Mouse (Mus musculus): ENCODE measurements around the gene Gm42417. TPM values are rescaled to one million over a fixed set of nuclear protein-coding genes. Genes with fewer than 3 reads are reported as not detected.

Gene Gm42417
- total RNA-seq, 2 experiments from 2014 or later, result not detected

DNA sequence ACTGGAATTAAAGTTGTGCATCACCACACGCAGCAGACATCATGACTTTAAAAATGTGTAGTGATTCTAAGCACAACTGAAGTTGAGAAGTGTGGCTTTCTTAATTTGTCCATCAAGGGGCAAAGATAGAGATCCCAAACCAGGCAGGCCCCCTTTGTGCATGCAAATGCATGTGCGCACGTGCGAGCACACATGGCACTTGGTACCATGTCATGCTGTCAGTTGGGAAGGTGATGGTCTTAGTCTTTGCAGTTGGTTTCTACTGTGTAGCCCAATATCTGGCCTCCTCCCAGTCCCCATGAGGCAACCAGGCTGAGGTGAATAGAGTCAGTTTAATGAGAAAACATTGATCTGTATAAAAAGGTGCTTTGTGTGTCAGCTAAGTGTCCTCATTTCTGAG, 9.4 kb downstream of the Gm42417 start:
- intact Hi-C loops (cut with DNase I), result no loop called here
- no peak for DNase-seq (ENCODE audit: low spot score in 2 of 2)

DNA sequence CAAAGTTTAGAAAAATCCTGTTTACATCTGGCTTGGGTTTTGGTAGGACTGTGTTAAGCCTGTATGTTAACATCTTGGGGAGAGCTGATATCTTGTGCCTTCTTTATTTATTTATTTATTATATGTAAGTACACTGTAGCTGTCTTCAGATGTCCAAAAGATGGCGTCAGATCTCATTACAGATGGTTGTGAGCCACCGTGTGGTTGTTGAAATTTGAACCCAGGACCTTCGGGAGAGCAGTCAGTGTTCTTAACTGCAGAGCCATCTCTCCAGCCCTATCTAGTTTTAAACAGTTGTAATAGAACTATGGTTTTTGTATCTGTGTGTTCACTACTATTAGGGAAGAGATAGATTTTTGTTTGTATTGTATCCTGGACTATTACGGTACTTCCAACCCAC, 10.0 kb downstream of the Gm42417 start:
- no peak for DNase-seq (ENCODE audit: low spot score in 2 of 2)
- intact Hi-C loops (cut with DNase I), result no loop called here

DNA sequence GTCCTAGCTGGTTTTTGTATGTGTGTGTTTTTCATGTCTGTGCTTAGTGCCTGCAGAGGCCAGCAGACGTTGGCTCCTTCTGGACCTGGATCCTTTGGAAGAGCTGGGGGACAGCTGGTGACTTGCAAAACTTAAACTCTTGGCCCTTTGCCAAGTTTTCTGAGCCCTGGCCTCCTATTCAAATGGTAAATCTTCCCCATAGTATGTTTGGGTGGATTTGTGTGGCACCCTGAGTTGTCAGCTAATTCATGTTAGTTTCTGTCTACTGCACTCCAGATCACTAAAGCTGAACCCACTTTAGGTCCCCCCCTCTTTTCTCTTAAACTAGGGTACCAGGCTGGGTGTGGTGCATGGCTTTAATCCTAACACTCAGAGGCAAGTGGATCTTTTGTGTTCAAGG, 10.9 kb downstream of the Gm42417 start:
- intact Hi-C loops (cut with DNase I), result no loop called here

DNA sequence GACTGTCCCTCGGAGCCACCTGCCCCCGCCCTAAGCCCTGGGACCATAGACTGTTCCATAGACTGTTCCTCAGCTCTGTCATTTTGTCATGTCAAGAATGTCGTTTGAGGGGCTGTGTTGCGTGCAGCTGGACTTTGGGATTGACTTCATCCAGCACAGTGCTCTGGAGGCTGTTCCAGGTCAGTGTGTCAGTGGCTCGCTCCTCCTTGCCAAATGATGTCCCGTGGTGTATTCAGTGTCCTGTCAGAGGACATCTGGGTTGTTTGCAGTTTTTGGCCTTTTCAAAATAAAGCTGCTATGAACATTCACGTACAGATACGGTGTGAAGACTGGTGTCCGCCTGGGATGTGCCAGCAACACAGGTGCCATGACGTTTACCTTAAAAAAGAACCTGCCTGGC, 12.3 kb downstream of the Gm42417 start:
- DNase-seq (ENCODE audit: low spot score in 2 of 2), result no peak

More for the DNA sequence above, 10.9 kb downstream of the Gm42417 start:
- no peak for DNase-seq (ENCODE audit: low spot score in 2 of 2)

GRCm38 (mm10) chr1:36525774-36526173, 13.5 kb downstream of the Gm42417 start:
- no peak for DNase-seq (ENCODE audit: low spot score in 2 of 2)
- intact Hi-C loops (cut with DNase I), result no loop called here

More for the DNA sequence above, 12.3 kb downstream of the Gm42417 start:
- intact Hi-C loops (cut with DNase I), result no loop called here

GRCm38 (mm10) chr1:36524058-36524457, 15.2 kb downstream of the Gm42417 start:
- intact Hi-C loops (cut with DNase I), result no loop called here
- no peak for DNase-seq (ENCODE audit: low spot score in 2 of 2)

GRCm38 (mm10) chr1:36523332-36524013, 15.8 kb downstream of the Gm42417 start:
- DNase-seq (ENCODE audit: low spot score in 2 of 2), result no peak
- intact Hi-C loops (cut with DNase I), result no loop called here

GRCm38 (mm10) chr1:36522210-36522609, 17.0 kb downstream of the Gm42417 start:
- intact Hi-C loops (cut with DNase I), result no loop called here
- no peak for DNase-seq (ENCODE audit: low spot score in 2 of 2)

DNA sequence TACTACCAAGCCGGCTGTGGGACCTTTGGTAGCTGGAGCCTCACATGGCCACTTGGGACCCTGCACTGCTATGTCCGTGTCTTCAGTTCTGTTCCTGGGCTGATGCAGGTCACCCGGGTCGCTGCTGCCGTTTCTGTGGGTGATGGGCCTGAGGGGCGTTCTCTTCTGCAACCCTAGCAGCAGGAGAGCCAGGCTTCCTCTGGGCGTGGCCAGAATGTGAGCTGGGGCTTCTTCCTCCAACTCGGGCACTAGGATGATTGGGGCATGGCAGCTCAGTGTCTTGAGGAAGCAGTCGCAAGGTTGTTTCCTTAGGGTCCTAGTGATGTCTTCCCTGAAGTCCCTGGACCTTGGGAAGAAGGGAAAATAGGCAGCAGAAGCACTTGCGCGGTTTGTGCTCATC, 19.6 kb downstream of the Gm42417 start:
- intact Hi-C loops (cut with DNase I), result no loop called here
- DNase-seq (ENCODE audit: low spot score in 2 of 2), result no peak

DNA sequence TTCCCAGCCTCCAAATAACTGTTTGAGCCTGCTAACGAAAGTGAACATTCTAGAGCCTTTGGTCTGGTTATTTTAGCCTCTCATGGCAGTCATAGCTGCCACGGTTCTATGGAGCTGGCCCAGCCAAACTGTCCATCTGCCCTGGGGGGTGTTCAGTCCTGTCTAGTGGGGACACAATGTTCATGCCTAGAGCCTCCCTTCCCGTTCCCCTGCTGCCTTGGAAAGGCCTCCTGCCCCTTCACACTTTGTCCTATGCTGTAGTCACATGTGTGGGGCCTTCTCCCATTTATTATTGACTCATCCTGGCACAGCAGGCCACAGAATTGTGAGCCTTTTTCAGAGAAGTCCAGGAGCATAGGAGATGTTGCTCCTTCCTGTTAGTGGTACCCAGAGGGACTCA, 21.0 kb downstream of the Gm42417 start:
- intact Hi-C loops (cut with DNase I), result no loop called here
- DNase-seq (ENCODE audit: low spot score in 2 of 2), result no peak

- peak; percentile 39 to 60 for DNase-seq (ENCODE audit: low spot score in 2 of 2)
These were observed 25.5 kb downstream of the Gm42417 start for GRCm38 (mm10) chr1:36513718-36514117.

GRCm38 (mm10) chr1:36513310-36513709, 25.9 kb downstream of the Gm42417 start:
- intact Hi-C loops (cut with DNase I), result no loop called here
- DNase-seq (ENCODE audit: low spot score in 2 of 2), result peak in 1 of 2 experiments; percentile 57

More at GRCm38 (mm10) chr1:36513718-36514117, 25.5 kb downstream of the Gm42417 start:
- intact Hi-C loops (cut with DNase I), result no loop called here

DNA sequence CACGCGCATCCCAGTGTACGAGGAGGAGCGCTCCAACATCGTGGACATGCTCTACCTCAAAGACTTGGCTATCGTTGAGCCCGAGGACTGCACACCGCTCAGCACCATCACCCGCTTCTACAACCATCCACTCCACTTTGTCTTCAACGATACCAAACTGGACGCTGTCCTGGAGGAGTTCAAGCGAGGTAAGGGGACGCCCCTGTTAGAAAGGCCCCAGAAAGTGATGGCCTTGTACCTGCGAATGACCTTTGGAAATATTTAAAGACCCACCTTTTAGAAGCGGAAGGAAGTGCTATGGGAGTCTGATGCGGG, 26.3 kb downstream of the Gm42417 start:
- DNase-seq (ENCODE audit: low spot score in 2 of 2), result no peak
- intact Hi-C loops (cut with DNase I), result no loop called here

GRCm38 (mm10) chr1:36512089-36512965, 26.9 kb downstream of the Gm42417 start:
- intact Hi-C loops (cut with DNase I), result no loop called here
- peak; percentile 33 to 54 for DNase-seq (ENCODE audit: low spot score in 2 of 2)

DNA sequence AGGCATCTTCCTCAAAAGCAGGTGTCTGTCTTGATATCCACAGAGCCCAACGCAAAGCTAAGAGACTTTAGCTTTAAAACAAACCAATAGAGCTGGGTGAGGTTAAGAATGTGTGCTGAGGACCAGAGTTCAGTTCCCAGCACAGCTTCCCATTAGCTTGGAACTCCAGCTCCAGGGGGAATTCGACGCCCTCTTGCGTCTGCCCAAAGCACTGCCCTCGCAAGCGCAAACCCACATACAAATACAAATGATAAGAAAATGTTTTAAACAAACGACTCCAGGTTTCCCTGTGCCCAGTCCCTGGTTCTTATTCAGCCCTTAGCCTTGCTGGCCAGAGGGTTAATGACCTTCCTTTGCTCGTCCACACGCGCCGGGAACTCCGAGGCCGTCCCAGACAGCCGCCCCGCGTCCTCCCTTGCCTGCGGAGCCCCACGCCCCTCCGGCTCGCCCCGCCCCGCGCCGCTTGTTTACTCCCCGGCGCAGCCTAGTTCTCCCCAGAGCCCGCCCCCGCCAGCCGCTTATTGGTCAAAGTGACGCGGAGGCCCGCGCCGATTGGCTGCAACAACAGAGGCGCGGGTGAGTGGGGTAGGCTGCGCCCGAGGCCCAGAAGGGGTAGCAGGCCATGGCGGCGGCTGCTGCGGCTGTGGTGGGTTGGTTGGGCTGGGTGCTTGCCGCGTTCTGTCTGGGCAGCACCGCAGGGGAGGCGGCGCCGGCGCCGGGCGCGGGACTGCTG, 27.8 kb downstream of the Gm42417 start, which contains the start of gene Cnnm3:
Cnnm3 (plus strand) TSS at position 579 of the 733 bp plus-strand sequence.
- peak; percentile 98 to 99 for DNase-seq (ENCODE audit: low spot score in 2 of 2)
- intact Hi-C loops (cut with DNase I), result no loop called here

- intact Hi-C loops (cut with DNase I), result no loop called here
- no peak for DNase-seq (ENCODE audit: low spot score in 2 of 2)
These were observed 31.0 kb downstream of the Gm42417 start for GRCm38 (mm10) chr1:36508238-36508637.

DNA sequence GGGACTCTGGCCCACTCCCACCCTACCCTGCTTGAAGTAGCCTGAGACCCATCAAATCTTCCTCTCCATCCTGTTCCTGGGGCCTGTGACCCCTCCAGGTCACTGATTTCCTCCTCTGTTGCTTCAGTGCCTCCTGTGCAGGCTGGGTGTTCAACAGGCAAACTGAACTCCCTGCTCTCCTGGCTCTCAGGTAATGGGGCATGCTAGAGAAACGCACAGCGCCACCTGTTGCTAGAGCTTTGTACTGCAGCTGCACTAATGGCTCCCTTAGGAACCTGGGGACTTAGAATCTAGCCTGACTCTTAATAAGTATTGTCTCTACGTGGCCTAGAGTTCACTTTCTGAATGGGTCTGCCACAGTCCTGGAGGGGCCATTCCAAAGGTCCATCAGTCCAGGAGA, 38.0 kb downstream of the Gm42417 start:
- DNase-seq (ENCODE audit: low spot score in 2 of 2), result peak; percentile 59 to 79
- intact Hi-C loops (cut with DNase I), result loop anchor here (5.0 kb wide), 2 partner anchors 154 to 179 kb away; no protein-coding TSS in a partner anchor

GRCm38 (mm10) chr1:36497312-36497711, 41.9 kb downstream of the Gm42417 start:
- intact Hi-C loops (cut with DNase I), result no loop called here
- no peak for DNase-seq (ENCODE audit: low spot score in 2 of 2)

- intact Hi-C loops (cut with DNase I), result no loop called here
- peak; percentile 44 to 45 for DNase-seq (ENCODE audit: low spot score in 2 of 2)
These were observed 42.5 kb downstream of the Gm42417 start for GRCm38 (mm10) chr1:36496719-36497118.

DNA sequence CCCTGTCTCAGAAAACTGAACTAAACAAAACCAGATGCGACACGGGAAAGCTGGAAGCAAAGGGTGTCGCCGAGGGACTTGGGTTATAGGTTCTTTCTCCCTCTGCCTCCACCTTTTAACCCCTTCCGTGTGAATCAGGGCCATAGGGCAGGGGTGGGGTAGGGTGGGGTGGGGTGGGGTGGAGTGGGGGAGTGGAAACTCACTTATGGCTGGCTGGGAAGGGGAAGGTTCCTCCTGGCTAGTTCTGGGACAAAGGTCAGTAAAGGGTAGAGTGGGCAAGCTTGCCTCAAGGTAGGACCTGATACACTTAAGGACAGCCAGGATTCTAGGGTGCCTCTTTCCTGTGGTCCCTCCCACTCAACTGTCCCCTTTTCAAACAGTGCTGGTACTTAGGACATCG, 45.9 kb downstream of the Gm42417 start:
- DNase-seq (ENCODE audit: low spot score in 2 of 2), result no peak
- intact Hi-C loops (cut with DNase I), result no loop called here
